Mouse (Mus musculus) embryonic fibroblast, embryonic 13.5 days (primary cell): Measurements from ENCODE around the gene Pip5k1a. TPM values are rescaled to one million over a fixed set of nuclear protein-coding genes. Genes with fewer than 3 reads are reported as not detected.

ENCODE experiments used
- H3K27ac ChIP-seq: 2 replicates; pipeline ENCODE4 v1.5.1; 2012; ENCODE audit warnings: low read length, control low read depth, inconsistent platforms; ENCODE audit not compliant: insufficient read depth
- H3K4me1 ChIP-seq: 2 replicates; pipeline ENCODE4 v1.6.1; 2011; ENCODE audit warnings: low read length; ENCODE audit not compliant: control insufficient read depth, insufficient read depth
- H3K4me3 ChIP-seq: 2 replicates; pipeline ENCODE4 v1.5.1; 2011; ENCODE audit warnings: mild to moderate bottlenecking, control low read depth, low read length; ENCODE audit not compliant: insufficient read depth
- CTCF ChIP-seq: IDR thresholded peaks from 2 replicates; pipeline ENCODE4 v1.5.1; 2011; ENCODE audit warnings: mild to moderate bottlenecking, control low read depth, low read length, moderate library complexity, borderline replicate concordance; ENCODE audit not compliant: insufficient read depth
- POLR2A ChIP-seq: IDR thresholded peaks from 2 replicates; pipeline ENCODE4 v1.6.1; 2011; ENCODE audit warnings: low read depth, mild to moderate bottlenecking, control low read depth, low read length, moderate library complexity
- polyA plus RNA-seq: library from polyadenylated mRNA; stranded (reverse); fragments of >200 nt; gene quantifications from 2 replicates; pipeline ENCODE4 v1.2.4, GENCODE M21; 2011; ENCODE audit warnings: low read depth; ENCODE audit not compliant: missing spikeins, insufficient read length

Pip5k1a gene
- 73.5 and 78.1 TPM in 2 replicates for polyA plus RNA-seq

DNA sequence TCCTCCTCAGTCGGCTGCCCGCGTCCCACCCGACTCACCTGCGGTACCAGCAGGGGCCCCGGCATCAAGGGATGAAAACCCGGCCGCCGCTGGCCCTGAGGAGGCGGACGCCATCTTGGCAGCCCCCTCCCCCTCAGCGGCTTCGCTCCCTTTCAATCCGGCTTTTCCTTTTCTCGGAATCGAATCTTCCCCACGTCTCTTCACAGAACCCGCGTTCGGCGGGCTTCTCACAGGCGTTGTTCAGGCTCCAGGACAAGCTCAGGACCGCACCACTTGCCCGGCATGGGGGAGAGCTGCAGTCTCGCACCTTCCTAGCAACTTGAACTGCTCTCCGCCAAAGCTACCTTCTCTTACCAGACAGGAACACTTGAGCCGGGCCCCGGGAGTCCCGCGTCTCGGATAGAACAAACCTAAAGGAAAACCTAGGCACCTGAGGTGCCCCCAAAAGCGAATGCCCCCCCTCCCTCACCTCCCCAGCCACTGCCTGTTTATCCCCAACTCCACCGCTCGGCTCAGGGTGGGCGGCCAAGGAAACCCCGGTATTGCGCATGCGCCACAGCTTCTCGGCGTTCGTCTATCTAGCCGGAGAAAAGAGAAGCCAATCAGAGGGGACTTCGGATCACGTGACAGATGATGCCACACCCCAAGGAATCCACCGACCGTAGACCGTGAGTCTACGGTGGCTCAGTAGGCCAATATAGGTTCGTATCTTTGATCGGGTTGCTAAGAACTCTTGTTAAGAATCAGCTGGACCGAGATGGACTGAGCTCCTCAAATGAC is at the start of gene Pip5k1a:
TSS of gene Pip5k1a (minus strand) at position 593 of the 780 bp plus-strand sequence.
- H3K4me3 ChIP-seq: peak within 1 kb of the TSS; percentile 98
- no peaks in the 10 kb centered on the region for H3K4me1 ChIP-seq
- TF ChIP-seq CTCF (no peak), POLR2A (peak; percentile 73)
- H3K27ac ChIP-seq: peak within 1 kb of the TSS; percentile 82

DNA sequence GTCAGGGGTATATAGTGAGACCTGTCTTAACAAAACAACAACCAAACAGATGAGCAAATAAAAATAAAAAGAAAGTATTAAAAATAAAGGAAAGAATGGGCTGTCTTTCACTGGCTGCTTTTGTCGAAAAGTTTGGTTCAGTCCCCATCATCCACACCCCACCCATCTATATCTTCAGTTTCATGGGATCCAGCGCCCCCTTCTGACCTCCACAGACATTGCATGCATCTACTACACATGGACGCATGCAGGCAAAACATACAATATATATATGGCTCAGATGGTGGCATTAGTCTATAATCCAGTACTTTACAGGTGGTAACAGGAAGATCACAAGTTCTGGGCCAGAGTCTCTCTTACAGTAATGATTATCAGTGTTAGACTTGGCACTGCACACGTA is 47.1 kb upstream of the Pip5k1a start:
- TF ChIP-seq CTCF: no peak
- no peak for TF ChIP-seq POLR2A
- no peak overlapping the region for H3K4me3 ChIP-seq
- no peaks in the 10 kb centered on the region for H3K4me1 ChIP-seq
- H3K27ac ChIP-seq: no peak overlapping the region

DNA sequence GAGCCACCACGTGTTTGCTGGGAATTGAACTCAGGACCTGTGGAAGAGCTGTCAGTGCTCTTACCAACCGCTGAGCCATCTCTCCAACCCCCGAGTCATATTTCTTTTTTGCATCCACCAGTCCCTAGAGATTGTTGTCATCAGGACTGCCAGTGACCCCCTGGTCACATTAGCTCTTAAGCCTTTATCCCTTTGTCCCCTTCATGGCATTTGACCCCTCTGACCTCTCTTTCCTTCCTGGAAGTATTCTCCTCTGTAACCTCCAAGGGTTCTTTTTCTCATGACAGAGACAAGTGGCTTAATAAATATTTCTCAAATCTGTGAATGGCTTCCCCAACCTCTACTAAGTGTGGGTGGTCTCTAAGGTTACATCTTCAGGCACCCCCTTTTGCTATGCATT is 41.2 kb upstream of the Pip5k1a start:
- no peak overlapping the region for H3K27ac ChIP-seq
- no peak for TF ChIP-seq POLR2A
- TF ChIP-seq CTCF: no peak
- no peaks in the 10 kb centered on the region for H3K4me1 ChIP-seq
- H3K4me3 ChIP-seq: no peak overlapping the region

DNA sequence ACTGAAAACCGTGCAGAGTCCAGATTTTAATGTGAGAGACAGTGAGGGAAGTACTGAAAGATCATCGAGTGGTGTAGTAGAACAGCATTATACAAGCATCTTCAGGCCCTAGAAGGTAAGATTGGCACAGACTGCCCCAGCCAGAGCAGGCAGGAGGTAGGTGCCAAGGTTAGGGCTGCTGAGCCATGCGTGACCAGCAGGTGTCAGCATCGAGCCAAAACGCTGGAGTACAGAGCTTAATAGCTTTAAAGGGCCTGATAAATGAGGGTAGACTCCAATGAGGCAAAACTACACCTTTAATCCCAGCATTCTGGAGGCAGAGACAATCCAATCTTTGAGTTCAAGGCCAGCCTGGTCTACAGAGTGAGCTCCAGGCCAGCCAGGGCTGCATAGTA is 35.9 kb upstream of the Pip5k1a start:
- Histone ChIP-seq H3K27ac (no peak overlapping the region), H3K4me1 (no peaks in the 10 kb centered on the region), H3K4me3 (no peak overlapping the region)
- TF ChIP-seq CTCF (peak; percentile 98), POLR2A (no peak)

DNA sequence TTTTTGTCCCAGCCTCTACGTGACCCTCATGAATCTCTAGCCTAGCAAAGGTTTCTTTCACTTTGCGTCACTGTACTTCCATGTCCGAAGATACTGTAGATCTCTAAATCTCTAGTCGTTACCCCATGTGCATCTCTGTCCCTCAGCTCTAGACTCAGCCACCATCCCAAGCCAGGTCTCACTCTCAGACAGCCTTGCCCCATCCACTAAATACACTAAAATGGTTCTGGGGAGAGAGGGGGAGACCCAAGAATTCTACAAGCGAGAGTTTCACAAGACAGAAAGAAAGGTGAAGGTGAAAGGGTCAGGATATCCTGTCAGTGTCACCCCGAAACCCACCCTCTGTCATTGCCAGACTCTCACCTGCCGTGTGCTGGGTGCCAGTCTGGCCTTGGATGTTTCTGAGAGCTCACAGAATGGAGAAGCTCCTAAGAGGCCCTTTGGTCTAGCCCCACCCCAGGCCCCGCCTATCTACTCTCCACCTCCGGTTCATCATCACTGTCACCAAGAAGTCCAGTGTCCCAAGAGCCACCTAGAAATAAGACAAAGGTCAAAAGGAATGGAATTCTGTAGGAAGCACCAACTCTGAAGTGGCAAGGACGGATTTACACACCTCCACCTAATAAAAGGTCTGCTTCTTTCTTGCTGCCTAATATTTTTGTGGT is 35.4 kb upstream of the Pip5k1a start, which contains the start of gene Tnfaip8l2:
TSS of gene Tnfaip8l2 (minus strand) at position 409 of the 665 bp plus-strand sequence.
- no peaks in the 10 kb centered on the region for H3K4me1 ChIP-seq
- TF ChIP-seq CTCF (no peak), POLR2A (no peak)
- no peak within 1 kb of the TSS for H3K27ac ChIP-seq
- no peak within 1 kb of the TSS for H3K4me3 ChIP-seq

DNA sequence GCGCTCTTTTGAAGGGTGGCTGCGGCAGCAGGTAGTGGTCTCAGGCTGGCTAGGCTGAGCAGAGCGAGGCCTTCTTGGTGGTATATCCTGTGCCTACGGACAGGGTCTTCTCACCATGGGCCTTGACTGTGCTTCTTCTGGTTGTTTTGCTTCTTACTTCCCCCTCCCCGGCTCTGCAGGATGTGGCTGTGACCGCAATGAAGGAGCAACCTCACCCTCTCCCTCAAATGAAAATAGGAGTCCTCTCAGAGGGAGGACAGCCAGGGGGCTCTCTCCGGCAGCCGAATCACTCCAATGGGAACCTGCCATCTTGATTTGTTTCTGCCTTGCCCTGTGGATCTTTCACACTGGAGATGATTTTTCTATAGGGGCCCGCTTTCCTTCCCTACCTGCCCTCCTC is 34.7 kb upstream of the Pip5k1a start:
- H3K4me3 ChIP-seq: no peak overlapping the region
- H3K27ac ChIP-seq: no peak overlapping the region
- H3K4me1 ChIP-seq: no peaks in the 10 kb centered on the region
- TF ChIP-seq CTCF: no peak
- TF ChIP-seq POLR2A: no peak

DNA sequence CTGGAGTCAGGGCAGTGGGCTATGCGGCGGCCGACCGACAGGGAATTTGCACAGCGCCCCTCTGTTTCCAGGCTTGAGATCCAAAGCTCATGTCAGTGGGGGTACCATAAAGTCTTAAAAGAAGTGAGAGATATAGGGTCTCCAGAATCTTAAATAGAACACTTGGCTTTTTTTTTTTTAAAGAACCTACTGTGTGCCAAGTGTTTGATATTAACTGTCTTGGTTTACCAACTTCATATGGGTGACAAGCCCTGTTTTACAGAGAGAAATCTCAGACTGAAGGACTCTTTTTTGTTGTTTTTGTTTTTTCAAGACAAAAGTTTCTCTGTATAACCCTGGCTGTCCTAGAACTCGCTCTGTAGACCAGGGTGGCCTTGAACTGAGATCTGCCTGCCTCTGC is 34.1 kb upstream of the Pip5k1a start:
- H3K4me1 ChIP-seq: no peaks in the 10 kb centered on the region
- H3K27ac ChIP-seq: no peak overlapping the region
- H3K4me3 ChIP-seq: no peak overlapping the region
- TF ChIP-seq CTCF (no peak), POLR2A (no peak)

DNA sequence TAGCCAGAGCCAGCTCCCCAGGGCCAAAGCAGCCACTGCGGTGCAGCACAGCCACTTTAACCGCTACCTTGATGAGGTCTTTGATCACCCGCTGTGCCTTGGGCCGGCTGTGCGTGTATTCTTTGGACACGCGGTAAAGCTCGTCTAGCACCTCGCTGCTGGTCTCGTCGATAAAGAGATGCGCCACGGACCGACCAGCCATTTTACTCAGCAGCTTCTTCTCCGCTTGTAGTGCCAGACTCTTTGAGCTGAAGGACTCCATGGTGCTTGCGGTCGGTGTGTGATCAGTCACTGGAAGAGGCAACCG is 33.5 kb upstream of the Pip5k1a start:
- no peaks in the 10 kb centered on the region for H3K4me1 ChIP-seq
- H3K27ac ChIP-seq: no peak overlapping the region
- H3K4me3 ChIP-seq: no peak overlapping the region
- TF ChIP-seq POLR2A (no peak), CTCF (no peak)

DNA sequence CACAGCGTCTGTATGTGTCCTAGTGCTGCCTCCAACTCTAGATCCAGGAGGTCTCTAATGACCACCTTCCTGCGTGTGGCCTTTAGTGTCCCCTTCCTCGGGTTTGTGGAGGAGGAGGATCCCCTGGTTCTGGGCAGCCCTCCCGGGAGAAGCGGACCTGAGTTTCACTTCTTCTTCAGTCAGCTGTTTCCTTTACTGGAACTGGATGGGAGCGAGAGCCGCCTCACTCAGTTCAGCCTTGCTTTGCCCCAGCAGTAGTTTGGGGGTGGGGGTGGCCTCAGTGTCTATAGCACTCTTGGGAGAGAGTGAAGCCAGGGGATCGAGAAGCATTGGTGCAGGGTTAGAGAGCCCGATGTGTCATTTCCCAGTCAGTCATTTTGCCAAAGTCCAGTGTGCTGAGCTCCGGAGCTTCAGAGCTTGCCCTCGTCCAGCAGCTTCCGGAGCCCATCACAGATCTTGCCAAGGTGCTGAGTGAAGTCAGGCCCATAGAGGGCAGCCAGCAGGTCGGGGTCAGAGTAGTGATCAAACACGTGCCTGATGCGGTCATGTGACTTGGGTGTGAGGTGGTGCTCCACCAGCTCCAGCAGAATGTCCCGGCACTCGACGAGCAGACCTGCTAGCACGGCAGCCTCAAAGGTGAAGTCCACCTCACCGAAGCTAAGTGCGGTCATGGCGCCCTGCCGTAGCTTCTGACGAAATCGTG is 33.0 kb upstream of the Pip5k1a start:
- Histone ChIP-seq H3K4me3 (no peak overlapping the region), H3K27ac (no peak overlapping the region), H3K4me1 (no peaks in the 10 kb centered on the region)
- no peak for TF ChIP-seq CTCF
- TF ChIP-seq POLR2A: no peak
